Mouse (Mus musculus) kidney, embryonic 16.5 days (tissue): Measurements from ENCODE around the gene Diaph3. TPM values are rescaled to one million over a fixed set of nuclear protein-coding genes. Genes with fewer than 3 reads are reported as not detected.

Experiments used
- ATAC-seq: fragments of 200-750 bp; cut with Nextera tagmentation; 2 replicates; pipeline ENCODE4 v1.8.0; 2017; ENCODE audit warnings: moderate TSS enrichment; ENCODE audit not compliant: low FRiP score, low TSS enrichment
- H3K27ac ChIP-seq: fragments of 300-500 bp; sonication (generic); 2 replicates; pipeline ENCODE4 v1.5.1; 2014; ENCODE audit warnings: low read length
- H3K27me3 ChIP-seq: fragments of 300-500 bp; sonication (generic); 2 replicates; pipeline ENCODE4 v1.6.1; 2014; ENCODE audit warnings: low read length, control low read depth, mixed read lengths; ENCODE audit not compliant: insufficient read depth
- H3K36me3 ChIP-seq: fragments of 300-500 bp; sonication (generic); 2 replicates; pipeline ENCODE4 v1.6.1; 2014; ENCODE audit warnings: low read length, control low read depth, mixed read lengths; ENCODE audit not compliant: insufficient read depth
- H3K4me1 ChIP-seq: fragments of 300-500 bp; sonication (generic); 2 replicates; pipeline ENCODE4 v1.6.1; 2014; ENCODE audit warnings: low read length, control low read depth, mixed read lengths; ENCODE audit not compliant: insufficient read depth
- H3K4me2 ChIP-seq: fragments of 300-500 bp; sonication (generic); replicated peaks from 2 replicates; pipeline ENCODE4 v1.6.1; 2014; ENCODE audit warnings: low read depth, low read length
- H3K4me3 ChIP-seq: fragments of 300-500 bp; sonication (generic); 2 replicates; pipeline ENCODE4 v1.5.1; 2014; ENCODE audit warnings: mild to moderate bottlenecking, low read length
- H3K9ac ChIP-seq: fragments of 300-500 bp; sonication (generic); replicated peaks from 2 replicates; pipeline ENCODE4 v1.6.1; 2014; ENCODE audit warnings: low read length
- H3K9me3 ChIP-seq: fragments of 300-500 bp; sonication (generic); 2 replicates; pipeline ENCODE4 v1.6.1; 2016; ENCODE audit warnings: low read length, control low read depth
- WGBS: fragments of 180-500 bp; shearing (Covaris S2); extraction: QIAGEN DNeasy Blood & Tissue Kit; methylation state at CpG from one replicate; pipeline ENCODE4 v1.1.7; 2014; 5-methylcytosine and 5-hydroxymethylcytosine counted together
- polyA plus RNA-seq: library from polyadenylated mRNA; unstranded; fragments of >200 nt; fragmentation: Nextera tagmentation; extraction: Ambion mirVana; gene quantifications from 2 replicates; pipeline ENCODE4 v1.2.1, GENCODE M21; 2015

Diaph3 gene
- polyA plus RNA-seq, 1 experiment from 2014 or later, result 8.6 TPM

DNA sequence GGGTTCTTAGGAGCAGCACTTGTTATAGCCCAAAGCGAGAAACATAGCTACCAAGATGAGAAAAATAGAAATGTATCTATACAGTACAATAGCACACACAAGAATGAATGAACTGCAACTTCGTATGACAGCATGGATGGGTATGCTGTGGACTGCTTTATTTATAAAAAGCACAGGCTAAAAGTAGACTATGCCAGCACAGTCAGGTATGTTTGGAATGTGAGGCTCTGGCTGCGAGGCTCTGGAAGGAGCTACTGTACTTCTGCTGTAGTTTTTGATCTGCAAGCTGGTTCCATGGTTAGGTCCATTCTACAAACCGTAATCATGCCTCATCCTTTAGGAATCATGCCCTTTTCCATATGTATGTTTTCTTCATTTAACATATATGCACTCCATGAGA lies 383.9 kb downstream of the Diaph3 start:
- no peaks in the 10 kb centered on the region for H3K27me3 ChIP-seq
- H3K36me3 ChIP-seq, result no peaks in the 10 kb centered on the region
- no peak for ATAC-seq
- H3K9ac ChIP-seq, result no peak overlapping the region
- H3K4me1 ChIP-seq, result no peaks in the 10 kb centered on the region
- no peaks in the 10 kb centered on the region for H3K9me3 ChIP-seq
- H3K4me3 ChIP-seq, result no peak overlapping the region
- no peak overlapping the region for H3K4me2 ChIP-seq
- WGBS, result 87% methylated on average over 4 of the region's 4 CpGs
- H3K27ac ChIP-seq, result no peak overlapping the region

- Histone ChIP-seq H3K27ac (no peak overlapping the region), H3K27me3 (no peaks in the 10 kb centered on the region), H3K4me2 (no peak overlapping the region), H3K4me3 (no peak overlapping the region), H3K9ac (no peak overlapping the region), H3K36me3 (0 out of 2 replicates have a peak, but pooled peaks cover 2% of the 10 kb centered on the region), H3K9me3 (no peaks in the 10 kb centered on the region), H3K4me1 (peaks cover 4% of the 10 kb centered on the region; the same call in 1 of the 2 replicates)
- ATAC-seq, result no peak
- WGBS, result 90% methylated on average over 7 of the region's 7 CpGs
These were observed 390.7 kb downstream of the Diaph3 start for GRCm38 (mm10) chr14:86750351-86750750.

GRCm38 (mm10) chr14:86749425-86749824 lies 391.6 kb downstream of the Diaph3 start:
- Histone ChIP-seq H3K9me3 (no peaks in the 10 kb centered on the region), H3K9ac (no peak overlapping the region), H3K4me1 (peaks cover 4% of the 10 kb centered on the region; the same call in 1 of the 2 replicates), H3K27me3 (no peaks in the 10 kb centered on the region), H3K4me2 (no peak overlapping the region), H3K36me3 (0 out of 2 replicates have a peak, but pooled peaks cover 2% of the 10 kb centered on the region), H3K27ac (no peak overlapping the region), H3K4me3 (no peak overlapping the region)
- 77% methylated on average over 4 of the region's 4 CpGs for WGBS
- ATAC-seq, result no peak

DNA sequence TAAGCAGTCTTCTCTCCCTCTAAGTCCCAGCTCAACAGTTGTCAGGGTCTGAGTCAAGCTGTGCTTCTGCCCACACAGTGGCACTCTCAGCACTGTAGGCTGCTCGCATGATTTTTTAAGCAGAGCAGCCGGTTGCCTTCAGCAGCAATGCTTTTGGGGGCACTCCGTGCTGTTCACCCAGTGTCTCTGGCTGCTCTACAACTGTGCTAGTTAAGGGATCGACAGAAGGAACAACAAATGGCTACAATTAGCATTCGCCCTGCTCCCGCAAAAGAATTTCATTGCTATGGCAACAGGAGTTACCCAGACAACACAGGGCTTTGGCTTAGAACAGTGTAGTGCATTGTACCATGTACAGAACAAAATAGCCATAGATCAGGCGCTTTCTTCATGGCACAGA lies 392.2 kb downstream of the Diaph3 start:
- Histone ChIP-seq H3K9ac (no peak overlapping the region), H3K9me3 (no peaks in the 10 kb centered on the region), H3K4me1 (peaks cover 4% of the 10 kb centered on the region; the same call in 1 of the 2 replicates), H3K4me2 (no peak overlapping the region), H3K36me3 (0 out of 2 replicates have a peak, but pooled peaks cover 2% of the 10 kb centered on the region), H3K27me3 (no peaks in the 10 kb centered on the region), H3K4me3 (no peak overlapping the region), H3K27ac (no peak overlapping the region)
- peak; percentile 67 for ATAC-seq
- 30% methylated on average over 7 of the region's 7 CpGs for WGBS

DNA sequence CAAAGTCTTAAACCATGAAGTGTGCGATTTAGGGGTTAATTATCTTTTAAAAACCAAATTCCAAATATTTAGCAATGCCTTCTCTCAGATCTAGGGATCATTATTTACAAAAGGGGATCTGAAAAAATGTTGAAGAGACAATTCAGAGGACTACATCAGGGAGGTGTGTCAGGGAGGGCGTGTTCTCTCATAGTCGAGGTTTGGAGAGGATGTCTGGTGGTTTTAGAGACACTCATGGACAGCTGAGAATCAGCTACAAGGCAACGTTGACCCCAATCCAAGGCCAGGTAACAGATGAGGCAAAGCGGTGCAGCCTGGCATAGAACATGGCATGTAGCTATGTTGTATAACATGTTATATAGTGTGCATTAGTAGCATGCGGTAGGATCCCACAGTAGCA lies 396.5 kb downstream of the Diaph3 start:
- 88% methylated on average over 6 of the region's 6 CpGs for WGBS
- Histone ChIP-seq H3K4me1 (peaks cover 4% of the 10 kb centered on the region; the same call in 1 of the 2 replicates), H3K27me3 (no peaks in the 10 kb centered on the region), H3K9ac (no peak overlapping the region), H3K27ac (no peak overlapping the region), H3K9me3 (no peaks in the 10 kb centered on the region), H3K4me2 (no peak overlapping the region), H3K36me3 (0 out of 2 replicates have a peak, but pooled peaks cover 2% of the 10 kb centered on the region), H3K4me3 (no peak overlapping the region)
- no peak for ATAC-seq

DNA sequence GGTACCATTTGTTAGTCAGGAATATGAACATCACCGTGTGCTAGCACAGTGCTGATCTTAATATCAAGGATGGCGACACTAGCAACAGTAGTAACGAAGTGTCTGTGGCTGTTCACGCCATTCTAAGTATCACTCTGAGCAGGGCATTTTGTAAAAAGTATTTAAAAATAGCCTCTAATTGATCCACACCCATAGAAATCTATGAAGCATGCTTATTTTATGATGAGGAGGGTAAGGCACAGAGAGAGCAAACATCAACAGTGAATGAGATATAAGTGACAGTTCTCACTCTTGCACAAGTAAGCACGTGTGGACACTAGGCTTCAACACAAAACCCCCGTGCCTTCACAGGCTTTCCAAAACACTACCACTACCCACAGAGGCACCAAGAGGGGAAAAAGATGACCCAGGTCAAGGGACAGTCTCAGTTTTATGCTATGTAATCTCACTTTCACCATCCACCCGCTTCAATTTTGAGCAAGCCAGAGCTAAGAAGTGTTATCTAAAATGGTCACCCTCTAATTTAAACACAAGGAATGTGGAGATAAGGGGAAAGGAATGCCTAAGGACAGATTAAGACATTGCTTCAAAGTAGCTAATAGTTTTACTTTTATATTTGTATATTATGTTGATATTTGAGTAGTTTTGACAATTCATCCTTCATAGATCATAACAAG lies 399.0 kb downstream of the Diaph3 start:
- 90% methylated on average over 7 of the region's 7 CpGs for WGBS
- ATAC-seq, result no peak
- H3K4me1 ChIP-seq, result no peaks in the 10 kb centered on the region

DNA sequence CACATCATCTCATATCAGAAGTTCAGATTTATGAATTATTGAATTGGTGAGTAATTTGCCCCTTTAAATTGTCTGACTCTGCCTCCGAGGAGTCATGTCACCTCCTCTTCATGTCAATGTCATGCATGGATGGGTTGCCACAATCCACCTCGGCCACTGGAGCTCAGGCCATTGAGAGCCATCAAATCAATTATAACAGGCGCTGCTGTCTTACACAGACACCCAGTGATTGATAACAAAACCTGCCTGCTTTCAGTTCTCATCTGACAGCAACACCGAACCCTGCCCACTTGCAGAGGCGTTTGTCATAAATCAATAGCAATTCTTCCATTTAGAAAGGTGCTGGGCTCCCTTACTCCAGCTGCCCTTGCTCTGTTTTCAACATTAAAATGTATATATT lies 402.1 kb downstream of the Diaph3 start:
- Histone ChIP-seq H3K4me3 (no peak overlapping the region), H3K27me3 (no peaks in the 10 kb centered on the region), H3K4me1 (no peaks in the 10 kb centered on the region), H3K36me3 (no peaks in the 10 kb centered on the region), H3K27ac (no peak overlapping the region), H3K9me3 (no peaks in the 10 kb centered on the region), H3K9ac (no peak overlapping the region), H3K4me2 (no peak overlapping the region)
- no peak for ATAC-seq
- WGBS, result 44% methylated on average over 5 of the region's 5 CpGs

More for the DNA sequence above, 399.0 kb downstream of the Diaph3 start:
- Histone ChIP-seq H3K4me3 (no peak overlapping the region), H3K4me2 (no peak overlapping the region), H3K9ac (no peak overlapping the region), H3K9me3 (no peaks in the 10 kb centered on the region), H3K27me3 (no peaks in the 10 kb centered on the region), H3K27ac (no peak overlapping the region), H3K36me3 (no peaks in the 10 kb centered on the region)

DNA sequence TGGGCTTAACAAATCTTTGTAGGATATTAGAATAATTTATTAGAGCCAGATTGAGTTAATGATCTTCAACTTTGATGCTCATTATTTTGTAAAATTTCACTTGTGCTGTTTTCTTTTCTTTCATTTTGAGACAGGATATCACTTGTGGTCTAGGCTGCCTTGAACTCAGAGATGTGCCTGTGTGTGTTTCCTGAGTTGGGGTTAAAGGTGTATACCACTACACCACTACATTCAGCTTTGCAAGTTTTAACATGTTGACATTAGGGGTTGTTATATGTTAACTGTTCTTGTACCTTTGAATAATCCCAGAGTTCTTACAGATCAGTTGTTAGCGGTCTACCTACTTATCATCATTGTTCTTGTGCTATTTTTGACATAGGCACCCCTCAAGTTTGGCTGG lies 404.4 kb downstream of the Diaph3 start:
- Histone ChIP-seq H3K27ac (no peak overlapping the region), H3K4me3 (no peak overlapping the region), H3K4me1 (no peaks in the 10 kb centered on the region), H3K27me3 (no peaks in the 10 kb centered on the region), H3K4me2 (no peak overlapping the region), H3K9me3 (no peaks in the 10 kb centered on the region), H3K36me3 (no peaks in the 10 kb centered on the region), H3K9ac (no peak overlapping the region)
- ATAC-seq, result no peak
- 98% methylated on average over 1 of the region's 1 CpGs for WGBS

GRCm38 (mm10) chr14:86731300-86731699 lies 409.7 kb downstream of the Diaph3 start:
- Histone ChIP-seq H3K9me3 (no peaks in the 10 kb centered on the region), H3K4me1 (no peaks in the 10 kb centered on the region), H3K4me2 (no peak overlapping the region), H3K9ac (no peak overlapping the region), H3K36me3 (no peaks in the 10 kb centered on the region), H3K27ac (no peak overlapping the region), H3K4me3 (no peak overlapping the region), H3K27me3 (no peaks in the 10 kb centered on the region)
- WGBS, result 23% methylated on average over 1 of the region's 1 CpGs
- no peak for ATAC-seq

- no peak for ATAC-seq
- Histone ChIP-seq H3K4me1 (no peaks in the 10 kb centered on the region), H3K27ac (no peak overlapping the region), H3K9me3 (no peaks in the 10 kb centered on the region), H3K36me3 (no peaks in the 10 kb centered on the region), H3K9ac (no peak overlapping the region), H3K4me2 (no peak overlapping the region), H3K4me3 (no peak overlapping the region), H3K27me3 (no peaks in the 10 kb centered on the region)
- WGBS, result 69% methylated on average over 4 of the region's 4 CpGs
These were observed 411.4 kb downstream of the Diaph3 start for GRCm38 (mm10) chr14:86729617-86730098.
